Mouse (Mus musculus) lung, adult 2 months (tissue): ENCODE measurements at regions not wholly inside any gene's neighbourhood (a gene's known extent, or its start where the extent isn't known, plus 50 kb on each side); places are given as distances from the start of the nearest gene placed in this dataset.

ENCODE experiments used
- CTCF ChIP-seq: fragments of 200-500 bp; IDR thresholded peaks from 2 replicates; pipeline ENCODE4 v1.5.1; 2011; ENCODE audit warnings: mild to moderate bottlenecking, low read length, control low read depth; ENCODE audit not compliant: insufficient read depth
- POLR2A ChIP-seq: fragments of 200-500 bp; IDR thresholded peaks from 2 replicates; pipeline ENCODE4 v1.6.1; 2011; ENCODE audit warnings: low read depth, mild to moderate bottlenecking, control low read depth, low read length, borderline replicate concordance; ENCODE audit errors: extremely low read depth

- no peak for TF ChIP-seq CTCF
- TF ChIP-seq POLR2A = no peak
Observed at GRCm38 (mm10) chr13:107857043-107857755, 187.0 kb upstream of the Smim15 start.
